Mouse (Mus musculus) MEL (cell line): Measurements from ENCODE around the gene Lpcat2b. TPM values are rescaled to one million over a fixed set of nuclear protein-coding genes. Genes with fewer than 3 reads are reported as not detected.

Experiments
- DNase-seq: peaks from one replicate; pipeline ENCODE4 v3.0.0; 2011; ENCODE audit warnings: low read depth, low spot score
- H3K27ac ChIP-seq: 2 replicates; pipeline ENCODE4 v1.5.1; 2012; ENCODE audit warnings: low read depth, mild to moderate bottlenecking, control low read depth, low read length, moderate library complexity; ENCODE audit not compliant: control insufficient read depth
- H3K27me3 ChIP-seq, 2 experiments: fragments of 150-350 bp in 1 of 2; sonication (generic) in 1 of 2; 2 replicates each; pipeline ENCODE4 v1.6.1; 2012; ENCODE audit warnings: low read length in 2 of 2, mild to moderate bottlenecking in 2 of 2, improper control_type of control experiment in 1 of 2, moderate library complexity in 1 of 2; ENCODE audit not compliant: insufficient read depth in 2 of 2, control insufficient read depth in 1 of 2
- H3K36me3 ChIP-seq, 2 experiments: 2 replicates each; pipeline ENCODE4 v1.6.1; 2012 to 2014; ENCODE audit warnings: low read length in 2 of 2, improper control_type of control experiment in 1 of 2, inconsistent platforms in 1 of 2, mild to moderate bottlenecking in 1 of 2; ENCODE audit not compliant: insufficient read depth in 2 of 2, control insufficient read depth in 1 of 2
- H3K4me1 ChIP-seq, 2 experiments: fragments of 150-350 bp in 1 of 2; sonication (generic) in 1 of 2; 2 replicates each; pipeline ENCODE4 v1.6.1; 2012; ENCODE audit warnings: low read length in 2 of 2, improper control_type of control experiment in 1 of 2, mild to moderate bottlenecking in 1 of 2; ENCODE audit not compliant: insufficient read depth in 2 of 2, control insufficient read depth in 1 of 2
- H3K4me3 ChIP-seq, 2 experiments: fragments of 150-350 bp in 1 of 2; sonication (generic) in 1 of 2; 2 replicates each; pipeline ENCODE4 v1.5.1; 2012; ENCODE audit warnings: low read depth in 2 of 2, low read length in 2 of 2, mild to moderate bottlenecking in 2 of 2, moderate library complexity in 2 of 2, control low read depth in 1 of 2, improper control_type of control experiment in 1 of 2; ENCODE audit not compliant: control insufficient read depth in 1 of 2, insufficient read depth in 1 of 2
- H3K79me2 ChIP-seq: 2 replicates; pipeline ENCODE4 v1.6.1; 2012; ENCODE audit warnings: mild to moderate bottlenecking, low read length, moderate library complexity; ENCODE audit not compliant: control insufficient read depth, poor library complexity, insufficient read depth
- H3K9ac ChIP-seq: 2 replicates; pipeline ENCODE4 v1.6.1; 2012; ENCODE audit warnings: low read depth, mild to moderate bottlenecking, control low read depth, low read length, moderate library complexity; ENCODE audit not compliant: control insufficient read depth, poor library complexity, severe bottlenecking
- H3K9me3 ChIP-seq: fragments of 150-350 bp; sonication (generic); replicated peaks from 2 replicates; pipeline ENCODE4 v1.6.1; 2012; ENCODE audit warnings: mild to moderate bottlenecking, low read length, improper control_type of control experiment, moderate library complexity; ENCODE audit not compliant: insufficient read depth
- CHD1 ChIP-seq: IDR thresholded peaks from 2 replicates; pipeline ENCODE4 v1.6.1; 2012; ENCODE audit warnings: low read depth, mild to moderate bottlenecking, inconsistent platforms, low read length, improper control_type of control experiment
- CHD2 ChIP-seq: IDR thresholded peaks from 2 replicates; pipeline ENCODE4 v1.6.1; 2011; ENCODE audit warnings: low read length, improper control_type of control experiment
- CTCF ChIP-seq, 3 experiments: IDR thresholded peaks in 2 of 3; conservative IDR thresholded peaks in 1 of 3; 2 replicates each; pipeline ENCODE4 v1.5.1; 2011 to 2012; ENCODE audit warnings: low read length in 3 of 3, low read depth in 2 of 3, mild to moderate bottlenecking in 2 of 3, improper control_type of control experiment in 1 of 3, inconsistent platforms in 1 of 3, mixed read lengths in 1 of 3, moderate library complexity in 1 of 3; ENCODE audit not compliant: control insufficient read depth in 1 of 3, insufficient read depth in 1 of 3, poor library complexity in 1 of 3, severe bottlenecking in 1 of 3
- HCFC1 ChIP-seq: IDR thresholded peaks from 2 replicates; pipeline ENCODE4 v1.6.1; 2012; ENCODE audit warnings: low read depth, mild to moderate bottlenecking, inconsistent platforms, low read length, improper control_type of control experiment, moderate library complexity
- JUND ChIP-seq: IDR thresholded peaks from 2 replicates; pipeline ENCODE4 v1.6.1; 2011; ENCODE audit warnings: low read depth, mild to moderate bottlenecking, improper control_type of control experiment, low read length
- MAFK ChIP-seq: IDR thresholded peaks from 2 replicates; pipeline ENCODE4 v1.6.1; 2011; ENCODE audit warnings: low read depth, mild to moderate bottlenecking, low read length, improper control_type of control experiment, borderline replicate concordance
- MXI1 ChIP-seq: IDR thresholded peaks from 2 replicates; pipeline ENCODE4 v1.6.1; 2011; ENCODE audit warnings: mild to moderate bottlenecking, low read depth, low read length, improper control_type of control experiment
- NELFE ChIP-seq: IDR thresholded peaks from 2 replicates; pipeline ENCODE4 v1.6.1; 2011; ENCODE audit warnings: low read depth, low read length, improper control_type of control experiment
- NRF1 ChIP-seq: IDR thresholded peaks from 2 replicates; pipeline ENCODE4 v1.6.1; 2014; ENCODE audit warnings: low read depth, mild to moderate bottlenecking, inconsistent platforms, low read length, improper control_type of control experiment, moderate library complexity; ENCODE audit not compliant: poor library complexity, insufficient read depth, severe bottlenecking
- POLR2A ChIP-seq, 2 experiments: IDR thresholded peaks; 2 replicates each; pipeline ENCODE4 v1.6.1; 2011 to 2012; ENCODE audit warnings: low read length in 2 of 2, mild to moderate bottlenecking in 2 of 2, control low read depth in 1 of 2, improper control_type of control experiment in 1 of 2, low read depth in 1 of 2, moderate library complexity in 1 of 2; ENCODE audit not compliant: control insufficient read depth in 1 of 2, insufficient read depth in 1 of 2, poor library complexity in 1 of 2
- POLR2AphosphoS2 ChIP-seq: IDR thresholded peaks from 2 replicates; pipeline ENCODE4 v1.6.1; 2011; ENCODE audit warnings: low read length, improper control_type of control experiment
- POLR2AphosphoS5 ChIP-seq: IDR thresholded peaks from 2 replicates; pipeline ENCODE4 v1.6.1; 2012; ENCODE audit warnings: low read depth, borderline replicate concordance, mild to moderate bottlenecking, inconsistent platforms, low read length, moderate library complexity, mixed read lengths
- TBP ChIP-seq: IDR thresholded peaks from 2 replicates; pipeline ENCODE4 v1.8.0; 2011; ENCODE audit warnings: low read depth, low read length, improper control_type of control experiment
- TCF12 ChIP-seq: IDR thresholded peaks from 2 replicates; pipeline ENCODE4 v1.6.1; 2014; ENCODE audit warnings: low read depth, mild to moderate bottlenecking, inconsistent platforms, low read length, improper control_type of control experiment, moderate library complexity
- UBTF ChIP-seq: IDR thresholded peaks from 2 replicates; pipeline ENCODE4 v1.6.1; 2012; ENCODE audit warnings: low read depth, mild to moderate bottlenecking, inconsistent platforms, low read length, improper control_type of control experiment, moderate library complexity, borderline replicate concordance; ENCODE audit not compliant: insufficient read depth
- USF1 ChIP-seq: IDR thresholded peaks from 2 replicates; pipeline ENCODE4 v1.6.1; 2014; ENCODE audit warnings: low read depth, mild to moderate bottlenecking, inconsistent platforms, low read length, improper control_type of control experiment, moderate library complexity
- USF2 ChIP-seq, 2 experiments: IDR thresholded peaks; 2 replicates each; pipeline ENCODE4 v1.6.1; 2011 to 2012; ENCODE audit warnings: improper control_type of control experiment in 2 of 2, low read length in 2 of 2, borderline replicate concordance in 1 of 2, inconsistent platforms in 1 of 2, low read depth in 1 of 2, mild to moderate bottlenecking in 1 of 2; ENCODE audit not compliant: insufficient read depth in 1 of 2
- ZKSCAN1 ChIP-seq: IDR thresholded peaks from 2 replicates; pipeline ENCODE4 v1.6.1; 2012; ENCODE audit warnings: low read depth, mild to moderate bottlenecking, inconsistent platforms, low read length, improper control_type of control experiment, moderate library complexity
- ZMIZ1 ChIP-seq: IDR thresholded peaks from 2 replicates; pipeline ENCODE4 v1.6.1; 2012; ENCODE audit warnings: low read depth, mild to moderate bottlenecking, inconsistent platforms, low read length, improper control_type of control experiment, moderate library complexity
- ZNF384 ChIP-seq: IDR thresholded peaks from 2 replicates; pipeline ENCODE4 v1.6.1; 2012; ENCODE audit warnings: low read depth, mild to moderate bottlenecking, inconsistent platforms, low read length, improper control_type of control experiment
- polyA plus RNA-seq, 2 experiments: library from polyadenylated mRNA; stranded (reverse) in 1 of 2; unstranded in 1 of 2; fragments of >175 nt in 1 of 2; fragments of >200 nt in 1 of 2; gene quantifications; 2 replicates each; pipeline versions ENCODE4 v1.2.1 to v1.2.4; 2012; ENCODE audit warnings: low replicate concordance in 2 of 2, low read depth in 1 of 2; ENCODE audit not compliant: insufficient read length in 2 of 2, insufficient read depth in 1 of 2, missing spikeins in 1 of 2
- total RNA-seq: library from RNA; depleted of rRNA; stranded (reverse); fragments of 300-350 nt; gene quantifications from 2 replicates; pipeline ENCODE4 v1.2.3, GENCODE M21; 2012

The Lpcat2b gene
- total and polyA plus RNA-seq, 3 experiments: not detected

GRCm38 (mm10) chr5:107441881-107442280, 10.5 kb downstream of the Lpcat2b start:
- Histone ChIP-seq H3K36me3 (peaks cover 0 to 12% of the 10 kb centered on the region in 2 experiments; a peak in 2 of 4 replicates), H3K79me2 (no peaks in the 10 kb centered on the region; the same call in 1 of the 2 replicates), H3K4me1 (peaks cover 3 to 9% of the 10 kb centered on the region in 2 experiments), H3K9me3 (no peaks in the 10 kb centered on the region), H3K4me3 (no peak overlapping the region), H3K9ac (no peak overlapping the region), H3K27ac (no peak overlapping the region), H3K27me3 (no peaks in the 10 kb centered on the region)
- no peak for DNase-seq
- TF ChIP-seq ZKSCAN1: no peak
- TF ChIP-seq MXI1: no peak
- TF ChIP-seq NRF1: no peak
- TF ChIP-seq HCFC1: no peak

DNA sequence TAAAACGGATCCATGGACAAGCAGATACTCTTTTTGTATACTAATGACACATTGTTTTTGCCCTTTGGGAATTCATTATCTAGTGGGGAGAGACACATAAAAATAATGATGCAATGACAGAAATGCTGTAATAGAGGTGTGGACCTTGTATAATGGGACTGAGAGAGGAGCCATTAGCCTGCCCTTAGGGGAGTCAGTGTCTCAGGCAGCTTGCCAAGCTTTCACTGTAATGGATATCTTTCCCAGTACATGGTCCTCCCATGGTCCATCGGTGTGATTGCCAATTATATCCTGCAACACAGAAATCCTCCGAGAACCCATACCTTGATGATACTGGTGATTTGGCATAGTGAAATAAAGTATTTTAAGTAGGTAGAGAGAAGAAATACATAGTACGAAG, 12.9 kb downstream of the Lpcat2b start:
- no peak for DNase-seq
- H3K36me3 ChIP-seq: no peaks in the 10 kb centered on the region
- no peak overlapping the region for H3K4me3 ChIP-seq
- H3K27me3 ChIP-seq: no peaks in the 10 kb centered on the region
- H3K4me1 ChIP-seq: peaks cover 0 to 2% of the 10 kb centered on the region in 2 experiments; a peak in 2 of 4 replicates
- no peaks in the 10 kb centered on the region for H3K9me3 ChIP-seq
- H3K9ac ChIP-seq: no peak overlapping the region
- no peaks in the 10 kb centered on the region for H3K79me2 ChIP-seq
- no peak for TF ChIP-seq CHD1
- no peak for TF ChIP-seq USF2 (IDR thresholded peaks at IDR 0.05; ENCODE audit: borderline replicate concordance in 1 of 2, insufficient read depth in 1 of 2, low read depth in 1 of 2, low read length in 2 of 2)
- TF ChIP-seq ZMIZ1: no peak
- H3K27ac ChIP-seq: no peak overlapping the region

GRCm38 (mm10) chr5:107447977-107448376, 16.6 kb downstream of the Lpcat2b start:
- Histone ChIP-seq H3K27me3 (no peaks in the 10 kb centered on the region), H3K27ac (no peak overlapping the region)

DNA sequence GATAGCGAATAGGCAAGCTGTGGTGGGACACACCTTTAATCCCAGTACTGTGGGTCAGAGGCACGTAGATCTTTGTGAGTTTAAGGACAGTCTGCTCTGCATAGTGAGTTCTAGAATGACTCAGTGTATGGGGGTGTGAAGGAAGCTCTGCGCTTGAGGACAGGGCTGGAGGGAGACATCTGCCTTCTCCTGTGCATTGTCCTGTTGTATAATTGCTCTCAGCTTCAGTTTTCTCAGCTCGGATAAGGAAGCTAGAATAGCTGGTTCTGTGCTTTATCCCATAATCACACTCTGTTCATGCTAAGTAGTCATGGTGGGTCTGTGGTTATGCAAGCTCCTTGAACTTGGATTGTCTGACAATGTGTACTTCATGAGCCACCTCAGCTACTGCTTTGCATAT, 17.4 kb downstream of the Lpcat2b start:
- no peaks in the 10 kb centered on the region for H3K36me3 ChIP-seq
- H3K4me3 ChIP-seq: no peak overlapping the region
- H3K9ac ChIP-seq: no peak overlapping the region
- no peaks in the 10 kb centered on the region for H3K27me3 ChIP-seq
- H3K4me1 ChIP-seq: peaks cover 0 to 2% of the 10 kb centered on the region in 2 experiments; a peak in 1 of 4 replicates
- DNase-seq: no peak
- H3K79me2 ChIP-seq: no peaks in the 10 kb centered on the region
- H3K27ac ChIP-seq: no peak overlapping the region
- H3K9me3 ChIP-seq: no peaks in the 10 kb centered on the region
- no peak for TF ChIP-seq UBTF
- no peak for TF ChIP-seq POLR2AphosphoS5
- no peak for TF ChIP-seq USF1
- TF ChIP-seq MXI1: no peak
- no peak for TF ChIP-seq NELFE
- no peak for TF ChIP-seq CTCF (IDR thresholded peaks at IDR 0.05 in 2 of 3, conservative IDR thresholded peaks at IDR 0.05 in 1 of 3; ENCODE audit: control insufficient read depth in 1 of 3, insufficient read depth in 1 of 3, low read depth in 2 of 3, low read length in 3 of 3, poor library complexity in 1 of 3, severe bottlenecking in 1 of 3)
- no peak for TF ChIP-seq CHD1
- no peak for TF ChIP-seq USF2 (IDR thresholded peaks at IDR 0.05; ENCODE audit: borderline replicate concordance in 1 of 2, insufficient read depth in 1 of 2, low read depth in 1 of 2, low read length in 2 of 2)
- no peak for TF ChIP-seq ZNF384
- TF ChIP-seq NRF1: no peak
- TF ChIP-seq POLR2A (IDR thresholded peaks at IDR 0.05; ENCODE audit: control insufficient read depth in 1 of 2, insufficient read depth in 1 of 2, low read depth in 1 of 2, low read length in 2 of 2, poor library complexity in 1 of 2): no peak
- TF ChIP-seq HCFC1: no peak
- TF ChIP-seq POLR2AphosphoS2: no peak
- no peak for TF ChIP-seq TCF12
- no peak for TF ChIP-seq MAFK
- TF ChIP-seq JUND: no peak

More at GRCm38 (mm10) chr5:107447977-107448376, 16.6 kb downstream of the Lpcat2b start:
- Histone ChIP-seq H3K36me3 (no peaks in the 10 kb centered on the region), H3K4me1 (peaks cover 0 to 2% of the 10 kb centered on the region in 2 experiments; a peak in 1 of 4 replicates), H3K79me2 (no peaks in the 10 kb centered on the region), H3K9ac (no peak overlapping the region), H3K9me3 (no peaks in the 10 kb centered on the region), H3K4me3 (no peak overlapping the region)
- 0 out of 2 replicates have a peak, but pooled peaks have one; percentile 31 for TF ChIP-seq TBP
- TF ChIP-seq CHD2: no peak
- DNase-seq: no peak
